Mouse (Mus musculus): ENCODE measurements around the gene 4833439L19Rik.

GRCm38 (mm10) chr13:54504611-54505260 lies 60.5 kb downstream of the 4833439L19Rik start:
- TF ChIP-seq POLR2A (IDR thresholded peaks at IDR 0.05; ENCODE audit: low read depth, low read length) (no peak), CTCF (IDR thresholded peaks at IDR 0.05; ENCODE audit: extremely low read depth, insufficient read depth, insufficient read length, insufficient replicate concordance) (no peak)
